Mouse (Mus musculus): ENCODE data around the gene Hemgn. TPM values are rescaled to one million over a fixed set of nuclear protein-coding genes. Genes with fewer than 3 reads are reported as not detected.

Gene Hemgn
- polyA plus RNA-seq, 1 experiment from 2014 or later: 2.8 TPM

GRCm38 (mm10) chr4:46371030-46371429, 42.3 kb downstream of the Hemgn start:
- 2% methylated on average over 19 of the region's 19 CpGs for WGBS
- H3K4me3 ChIP-seq (replicated peaks): no peak overlapping the region
- peaks cover 34% of the 10 kb centered on the region for H3K27me3 ChIP-seq

GRCm38 (mm10) chr4:46370406-46370805, 42.9 kb downstream of the Hemgn start:
- no peak for ATAC-seq (ENCODE audit: low FRiP score)
- Histone ChIP-seq H3K27ac (no peak overlapping the region), H3K9me3 (no peaks in the 10 kb centered on the region), H3K4me1 (peaks cover 9% of the 10 kb centered on the region; the same call in 1 of the 2 replicates), H3K27me3 (peaks cover 41% of the 10 kb centered on the region), H3K36me3 (replicated peaks) (no peaks in the 10 kb centered on the region), H3K4me2 (no peak overlapping the region), H3K9ac (no peak overlapping the region), H3K4me3 (replicated peaks) (no peak overlapping the region)
- 59% methylated on average over 6 of the region's 6 CpGs for WGBS

More at GRCm38 (mm10) chr4:46371030-46371429, 42.3 kb downstream of the Hemgn start:
- ATAC-seq (ENCODE audit: low FRiP score): peak; percentile 49; the same call in 1 of the 2 replicates
- Histone ChIP-seq H3K4me2 (peak overlapping the region; percentile 39), H3K27ac (no peak overlapping the region), H3K36me3 (replicated peaks) (no peaks in the 10 kb centered on the region), H3K9ac (peak overlapping the region; percentile 33; the same call in 1 of the 2 replicates), H3K9me3 (no peaks in the 10 kb centered on the region), H3K4me1 (peaks cover 9% of the 10 kb centered on the region; the same call in 1 of the 2 replicates)

- Histone ChIP-seq H3K9ac (no peak overlapping the region), H3K36me3 (replicated peaks) (no peaks in the 10 kb centered on the region), H3K4me1 (peaks cover 9% of the 10 kb centered on the region; the same call in 1 of the 2 replicates), H3K9me3 (no peaks in the 10 kb centered on the region), H3K4me3 (replicated peaks) (no peak overlapping the region), H3K4me2 (no peak overlapping the region), H3K27ac (no peak overlapping the region), H3K27me3 (peaks cover 41% of the 10 kb centered on the region)
- ATAC-seq (ENCODE audit: low FRiP score): no peak
- WGBS: 61% methylated on average over 4 of the region's 4 CpGs
Observed at GRCm38 (mm10) chr4:46369070-46369469, 44.2 kb downstream of the Hemgn start.

GRCm38 (mm10) chr4:46367487-46367959, 45.8 kb downstream of the Hemgn start:
- H3K27me3 ChIP-seq: peaks cover 44% of the 10 kb centered on the region

GRCm38 (mm10) chr4:46364360-46364759, 48.9 kb downstream of the Hemgn start:
- no peaks in the 10 kb centered on the region for H3K9me3 ChIP-seq
- whole genome bisulfite sequencing: 84% methylated on average over 2 of the region's 2 CpGs
- no peaks in the 10 kb centered on the region for H3K36me3 ChIP-seq (replicated peaks)
- no peak overlapping the region for H3K4me3 ChIP-seq (replicated peaks)
- no peak for ATAC-seq (ENCODE audit: low FRiP score)
- peaks cover 30% of the 10 kb centered on the region for H3K27me3 ChIP-seq
- H3K4me1 ChIP-seq: peaks cover 4% of the 10 kb centered on the region; the same call in 1 of the 2 replicates
- no peak overlapping the region for H3K27ac ChIP-seq
- no peak overlapping the region for H3K9ac ChIP-seq
- no peak overlapping the region for H3K4me2 ChIP-seq

More at GRCm38 (mm10) chr4:46367487-46367959, 45.8 kb downstream of the Hemgn start:
- Histone ChIP-seq H3K9ac (no peak overlapping the region), H3K4me2 (peak overlapping the region; percentile 13; the same call in 1 of the 2 replicates), H3K4me3 (replicated peaks) (no peak overlapping the region), H3K9me3 (no peaks in the 10 kb centered on the region), H3K4me1 (peaks cover 9% of the 10 kb centered on the region; the same call in 1 of the 2 replicates), H3K27ac (peak overlapping the region; percentile 65; the same call in 1 of the 2 replicates), H3K36me3 (replicated peaks) (no peaks in the 10 kb centered on the region)
- ATAC-seq (ENCODE audit: low FRiP score): peak; percentile 86
- 6% methylated on average over 12 of the region's 12 CpGs for WGBS

- no peak for ATAC-seq (ENCODE audit: low FRiP score)
- Histone ChIP-seq H3K27me3 (peaks cover 30% of the 10 kb centered on the region), H3K4me3 (replicated peaks) (no peak overlapping the region), H3K36me3 (replicated peaks) (no peaks in the 10 kb centered on the region), H3K9ac (no peak overlapping the region), H3K4me1 (no peaks in the 10 kb centered on the region), H3K4me2 (no peak overlapping the region), H3K9me3 (no peaks in the 10 kb centered on the region), H3K27ac (no peak overlapping the region)
- 79% methylated on average over 5 of the region's 5 CpGs for WGBS
Observed at GRCm38 (mm10) chr4:46361258-46361657, 52.0 kb downstream of the Hemgn start.

- Histone ChIP-seq H3K27ac (no peak overlapping the region), H3K4me3 (replicated peaks) (no peak overlapping the region), H3K9ac (no peak overlapping the region), H3K4me2 (no peak overlapping the region), H3K27me3 (peaks cover 33% of the 10 kb centered on the region), H3K4me1 (no peaks in the 10 kb centered on the region), H3K36me3 (replicated peaks) (no peaks in the 10 kb centered on the region), H3K9me3 (no peaks in the 10 kb centered on the region)
- no peak for ATAC-seq (ENCODE audit: low FRiP score)
- 80% methylated on average over 12 of the region's 12 CpGs for WGBS
Observed at GRCm38 (mm10) chr4:46359539-46360253, 53.6 kb downstream of the Hemgn start.

GRCm38 (mm10) chr4:46356351-46357133, 56.8 kb downstream of the Hemgn start:
- Histone ChIP-seq H3K4me1 (peaks cover 8% of the 10 kb centered on the region; the same call in 1 of the 2 replicates), H3K36me3 (replicated peaks) (no peaks in the 10 kb centered on the region), H3K27ac (no peak overlapping the region), H3K9me3 (no peaks in the 10 kb centered on the region), H3K4me3 (replicated peaks) (no peak overlapping the region), H3K4me2 (no peak overlapping the region), H3K27me3 (peaks cover 56% of the 10 kb centered on the region), H3K9ac (no peak overlapping the region)
- 48% methylated on average over 12 of the region's 12 CpGs for WGBS
- ATAC-seq (ENCODE audit: low FRiP score): no peak

GRCm38 (mm10) chr4:46353045-46353444, 60.3 kb downstream of the Hemgn start:
- Histone ChIP-seq H3K4me1 (peaks cover 8% of the 10 kb centered on the region; the same call in 1 of the 2 replicates), H3K4me2 (no peak overlapping the region), H3K4me3 (replicated peaks) (no peak overlapping the region), H3K9me3 (no peaks in the 10 kb centered on the region), H3K27me3 (peaks cover 81% of the 10 kb centered on the region), H3K27ac (no peak overlapping the region), H3K36me3 (replicated peaks) (no peaks in the 10 kb centered on the region), H3K9ac (no peak overlapping the region)
- no peak for ATAC-seq (ENCODE audit: low FRiP score)
- 7% methylated on average over 10 of the region's 10 CpGs for WGBS

GRCm38 (mm10) chr4:46349530-46349929, 63.8 kb downstream of the Hemgn start:
- ATAC-seq (ENCODE audit: low FRiP score): no peak

GRCm38 (mm10) chr4:46348897-46349296, 64.4 kb downstream of the Hemgn start:
- no peak overlapping the region for H3K27ac ChIP-seq
- peaks cover 93% of the 10 kb centered on the region for H3K27me3 ChIP-seq
- H3K4me3 ChIP-seq (replicated peaks): no peak overlapping the region
- H3K4me1 ChIP-seq: peaks cover 22% of the 10 kb centered on the region
- H3K9ac ChIP-seq: no peak overlapping the region
- H3K9me3 ChIP-seq: no peaks in the 10 kb centered on the region
- ATAC-seq (ENCODE audit: low FRiP score): no peak
- no peak overlapping the region for H3K4me2 ChIP-seq
- WGBS: 15% methylated on average over 9 of the region's 9 CpGs
- no peaks in the 10 kb centered on the region for H3K36me3 ChIP-seq (replicated peaks)

More at GRCm38 (mm10) chr4:46349530-46349929, 63.8 kb downstream of the Hemgn start:
- no peaks in the 10 kb centered on the region for H3K9me3 ChIP-seq
- H3K4me3 ChIP-seq (replicated peaks): no peak overlapping the region
- 35% methylated on average over 5 of the region's 5 CpGs for WGBS
- no peaks in the 10 kb centered on the region for H3K36me3 ChIP-seq (replicated peaks)
- peaks cover 15% of the 10 kb centered on the region for H3K4me1 ChIP-seq
- H3K27ac ChIP-seq: no peak overlapping the region
- peaks cover 89% of the 10 kb centered on the region for H3K27me3 ChIP-seq
- H3K9ac ChIP-seq: no peak overlapping the region
- no peak overlapping the region for H3K4me2 ChIP-seq

Measured in forebrain, embryonic 12.5 days (tissue).